Mouse (Mus musculus) intestine, embryonic 14.5 days (tissue): ENCODE results near the gene 1700003F12Rik. TPM values are rescaled to one million over a fixed set of nuclear protein-coding genes. Genes with fewer than 3 reads are reported as not detected.

Source experiments
- ATAC-seq: fragments of 200-750 bp; cut with Nextera tagmentation; replicated peaks from 2 replicates; pipeline ENCODE4 v1.8.0; 2017; ENCODE audit warnings: low read depth, moderate number of reproducible peaks, moderate TSS enrichment, moderate library complexity; ENCODE audit not compliant: low FRiP score, low TSS enrichment
- DNase-seq: peaks from one replicate; pipeline ENCODE4 v3.0.0-alpha.2; 2018; ENCODE audit warnings: low spot score
- H3K27ac ChIP-seq: fragments of 300-500 bp; sonication (generic); 2 replicates; pipeline ENCODE4 v1.5.1; 2014; ENCODE audit warnings: low read depth, mild to moderate bottlenecking, control low read depth
- H3K27me3 ChIP-seq: fragments of 300-500 bp; sonication (generic); replicated peaks from 2 replicates; pipeline ENCODE4 v1.6.1; 2014; ENCODE audit warnings: low read length, control low read depth; ENCODE audit not compliant: control insufficient read depth, insufficient read depth
- H3K36me3 ChIP-seq: fragments of 300-500 bp; sonication (generic); 2 replicates; pipeline ENCODE4 v1.6.1; 2014; ENCODE audit warnings: low read length, control low read depth; ENCODE audit not compliant: control insufficient read depth, insufficient read depth
- H3K4me1 ChIP-seq: fragments of 300-500 bp; sonication (generic); replicated peaks from 2 replicates; pipeline ENCODE4 v1.6.1; 2014; ENCODE audit warnings: low read length, control low read depth, mixed read lengths; ENCODE audit not compliant: control insufficient read depth, insufficient read depth
- H3K4me2 ChIP-seq: fragments of 300-500 bp; sonication (generic); 2 replicates; pipeline ENCODE4 v1.6.1; 2014; ENCODE audit warnings: low read length
- H3K4me3 ChIP-seq: fragments of 300-500 bp; sonication (generic); 2 replicates; pipeline ENCODE4 v1.5.1; 2014; ENCODE audit warnings: low read depth, low read length, control low read depth, mixed read lengths
- H3K9ac ChIP-seq: fragments of 300-500 bp; sonication (generic); 2 replicates; pipeline ENCODE4 v1.6.1; 2014; ENCODE audit warnings: mild to moderate bottlenecking, low read length
- H3K9me3 ChIP-seq: fragments of 300-500 bp; sonication (generic); 2 replicates; pipeline ENCODE4 v1.6.1; 2016; ENCODE audit warnings: low read length, control low read depth; ENCODE audit not compliant: control insufficient read depth
- WGBS: fragments of 180-500 bp; shearing (Covaris S2); extraction: QIAGEN DNeasy Blood & Tissue Kit; methylation state at CpG from one replicate; pipeline ENCODE4 v1.1.7; 2014; 5-methylcytosine and 5-hydroxymethylcytosine counted together
- polyA plus RNA-seq: library from polyadenylated mRNA; unstranded; fragments of >200 nt; fragmentation: Nextera tagmentation; extraction: Ambion mirVana; gene quantifications from 2 replicates; pipeline ENCODE4 v1.2.1, GENCODE M21; 2014

Gene 1700003F12Rik
- polyA plus RNA-seq, 1 experiment from 2014 or later, result 0.55 TPM

DNA sequence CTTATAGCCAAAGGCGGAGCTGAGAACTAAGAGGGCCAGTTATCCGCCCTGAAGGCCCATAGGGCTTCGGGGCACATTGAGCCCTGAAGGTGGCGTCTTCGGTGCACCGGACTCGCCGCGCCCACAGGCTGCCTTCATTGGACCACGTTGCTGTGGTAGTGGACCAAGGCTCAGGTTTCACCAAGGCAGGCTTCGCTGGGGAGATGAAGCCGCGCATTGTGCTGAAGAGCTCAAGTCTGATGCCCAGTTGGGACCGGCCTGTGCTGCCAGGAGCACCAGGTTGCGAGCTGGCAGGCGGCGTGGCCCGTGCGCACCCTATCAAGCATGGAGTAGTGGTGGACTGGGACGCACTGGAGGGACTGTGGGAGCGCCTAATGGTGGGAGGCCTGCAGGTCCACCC is 5.0 kb downstream of the 1700003F12Rik start:
- Histone ChIP-seq H3K4me1 (peaks cover 14% of the 10 kb centered on the region), H3K4me3 (no peak overlapping the region), H3K36me3 (no peaks in the 10 kb centered on the region), H3K27me3 (peaks cover 36% of the 10 kb centered on the region), H3K9ac (no peak overlapping the region), H3K27ac (no peak overlapping the region), H3K9me3 (no peaks in the 10 kb centered on the region), H3K4me2 (no peak overlapping the region)
- 25% methylated on average over 21 of the region's 21 CpGs for WGBS
- ATAC-seq (no peak), DNase-seq (no peak)

DNA sequence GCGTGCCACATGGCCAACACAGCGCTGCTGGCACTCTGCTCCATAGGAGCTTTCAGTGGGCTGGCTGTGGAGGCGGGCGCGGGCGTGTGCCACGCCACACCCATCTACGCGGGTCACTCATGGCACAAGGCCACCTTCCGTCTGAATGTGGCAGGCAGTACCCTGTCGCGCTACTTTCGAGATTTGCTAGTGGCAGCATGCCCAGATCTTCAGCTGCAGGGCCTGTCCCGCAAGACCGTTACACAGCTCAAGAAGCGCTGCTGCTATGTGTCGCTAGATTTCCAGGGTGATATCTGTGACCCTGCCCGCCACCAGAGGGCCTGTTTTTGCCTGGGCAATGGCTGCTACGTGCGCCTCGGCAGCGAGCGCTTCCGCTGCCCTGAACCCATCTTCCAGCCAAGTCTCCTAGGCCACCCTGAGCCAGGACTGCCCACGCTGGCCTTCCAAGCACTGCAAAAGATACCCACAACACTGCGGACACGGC is 5.6 kb downstream of the 1700003F12Rik start:
- Histone ChIP-seq H3K4me3 (no peak overlapping the region), H3K27ac (no peak overlapping the region), H3K27me3 (peaks cover 36% of the 10 kb centered on the region), H3K9ac (no peak overlapping the region), H3K4me2 (peak overlapping the region; percentile 32), H3K9me3 (no peaks in the 10 kb centered on the region), H3K36me3 (no peaks in the 10 kb centered on the region), H3K4me1 (peaks cover 19% of the 10 kb centered on the region)
- ATAC-seq (no peak; the same call in 1 of the 2 replicates), DNase-seq (peak; percentile 65)
- WGBS, result 27% methylated on average over 27 of the region's 27 CpGs

DNA sequence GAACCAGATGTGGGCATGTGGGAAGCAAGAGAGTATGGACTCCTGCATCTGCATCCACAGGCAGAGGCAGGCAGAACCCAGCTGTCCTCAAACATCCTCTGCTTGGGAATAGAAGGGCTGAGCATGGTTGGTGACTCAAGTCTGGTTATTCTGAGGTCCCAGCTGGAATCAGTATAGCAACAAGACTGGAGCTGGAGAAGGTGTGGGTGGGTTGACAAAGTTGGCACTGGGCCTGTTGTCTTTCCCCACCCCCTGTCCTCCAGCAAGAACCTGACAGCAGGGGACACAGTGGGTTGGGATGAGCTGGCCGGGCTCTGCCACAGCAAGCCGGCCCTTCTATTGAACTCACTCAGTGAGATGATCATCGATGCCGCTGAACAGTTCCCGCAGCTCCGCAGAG is 8.3 kb downstream of the 1700003F12Rik start:
- no peak overlapping the region for H3K9ac ChIP-seq
- no peaks in the 10 kb centered on the region for H3K9me3 ChIP-seq
- H3K27me3 ChIP-seq, result peaks cover 23% of the 10 kb centered on the region
- DNase-seq (no peak), ATAC-seq (no peak)
- no peak overlapping the region for H3K4me3 ChIP-seq
- H3K27ac ChIP-seq, result no peak overlapping the region
- no peak overlapping the region for H3K4me2 ChIP-seq
- WGBS, result 88% methylated on average over 6 of the region's 6 CpGs
- peaks cover 22% of the 10 kb centered on the region for H3K4me1 ChIP-seq
- H3K36me3 ChIP-seq, result no peaks in the 10 kb centered on the region

DNA sequence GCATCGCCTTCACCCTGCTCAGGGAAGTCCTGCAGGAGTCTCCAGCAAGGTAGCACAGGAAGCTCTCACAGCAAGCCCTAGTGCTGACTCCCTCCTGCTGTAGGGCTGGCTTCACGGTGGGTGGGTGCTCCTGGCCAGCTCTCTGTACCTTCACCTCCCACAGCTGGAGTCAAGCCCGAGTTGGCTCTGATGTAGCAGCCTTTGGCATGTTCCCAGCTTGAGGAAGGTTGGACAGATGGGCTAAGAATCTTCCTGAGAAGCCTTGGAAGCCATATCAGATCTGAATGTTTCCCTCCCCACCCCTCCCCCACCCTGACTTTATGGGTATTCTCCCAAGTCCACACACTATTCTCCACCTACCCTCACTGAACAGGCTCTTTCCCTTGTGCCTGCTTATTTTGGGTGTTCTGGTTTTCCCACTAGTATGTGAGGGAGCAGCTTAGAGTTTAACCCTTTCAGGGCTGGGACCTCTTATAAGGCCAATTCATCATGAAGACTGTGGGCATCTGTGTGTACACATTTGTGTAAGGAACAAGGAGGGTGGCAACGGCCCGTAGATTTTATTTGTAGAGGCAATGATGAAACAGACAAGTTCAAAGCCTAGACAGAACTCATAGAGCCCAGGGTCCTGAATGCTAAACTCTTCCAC is 10.4 kb downstream of the 1700003F12Rik start:
- H3K4me1 ChIP-seq, result peaks cover 17% of the 10 kb centered on the region
- DNase-seq (no peak), ATAC-seq (no peak)
- peaks cover 4% of the 10 kb centered on the region for H3K27me3 ChIP-seq
- no peaks in the 10 kb centered on the region for H3K9me3 ChIP-seq
- H3K36me3 ChIP-seq, result peaks cover 21% of the 10 kb centered on the region
- 43% methylated on average over 5 of the region's 5 CpGs for WGBS
- no peak overlapping the region for H3K9ac ChIP-seq
- H3K4me2 ChIP-seq, result no peak overlapping the region
- no peak overlapping the region for H3K4me3 ChIP-seq
- no peak overlapping the region for H3K27ac ChIP-seq

DNA sequence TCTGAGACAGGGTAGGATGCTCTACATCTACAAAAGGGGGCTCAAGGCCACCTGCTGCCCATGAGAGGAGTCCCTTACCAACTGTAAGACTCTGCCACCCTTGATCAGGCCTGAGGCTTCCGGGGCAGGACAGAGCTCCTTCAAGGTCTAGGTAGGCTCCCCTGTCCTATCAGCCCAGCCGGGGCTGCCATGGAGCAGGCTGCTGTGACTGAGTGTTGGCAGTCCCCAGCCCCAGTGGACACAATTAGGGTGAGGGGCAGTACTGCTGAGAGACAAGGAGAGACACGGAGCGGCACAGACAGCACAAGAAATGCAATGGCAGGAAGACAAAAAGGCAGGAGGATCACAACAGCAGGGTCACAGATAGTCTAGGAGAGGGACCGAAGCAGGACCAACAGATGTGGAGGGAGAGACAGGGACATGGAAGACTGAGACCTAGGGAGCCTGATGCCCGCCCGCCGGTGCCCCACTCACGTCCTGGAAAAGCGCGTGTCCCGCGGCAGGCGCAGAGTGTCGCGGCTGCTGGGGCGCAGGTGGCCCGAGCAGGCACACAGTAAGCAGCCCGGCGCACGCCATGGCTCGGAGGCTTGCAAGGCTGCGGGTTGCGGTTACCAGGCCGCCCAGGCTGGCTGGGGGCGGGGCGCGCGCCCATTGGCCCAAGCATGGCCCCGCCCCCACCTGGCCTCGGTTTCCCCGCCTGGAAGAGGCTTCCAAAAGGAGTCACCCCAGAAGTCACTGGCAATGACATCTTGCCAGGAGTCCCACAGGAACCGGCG is 11.6 kb downstream of the 1700003F12Rik start, which contains the start of gene Necab3:
Gene Necab3, minus strand, starts transcription at position 627 of the 776 bp plus-strand sequence.
- H3K4me1 ChIP-seq, result peaks cover 16% of the 10 kb centered on the region
- no peak within 1 kb of the TSS for H3K27ac ChIP-seq
- 8% methylated on average over 34 of the region's 34 CpGs for WGBS
- no peaks in the 10 kb centered on the region for H3K9me3 ChIP-seq
- H3K4me3 ChIP-seq, result peak within 1 kb of the TSS; percentile 10; the same call in 1 of the 2 replicates
- no peak; the same call in 1 of the 2 replicates for ATAC-seq
- no peak for DNase-seq
- H3K36me3 ChIP-seq, result peaks cover 29% of the 10 kb centered on the region
- H3K4me2 ChIP-seq, result peak within 1 kb of the TSS; percentile 58
- no peak within 1 kb of the TSS for H3K9ac ChIP-seq
- no peaks in the 10 kb centered on the region; the same call in 1 of the 2 replicates for H3K27me3 ChIP-seq

DNA sequence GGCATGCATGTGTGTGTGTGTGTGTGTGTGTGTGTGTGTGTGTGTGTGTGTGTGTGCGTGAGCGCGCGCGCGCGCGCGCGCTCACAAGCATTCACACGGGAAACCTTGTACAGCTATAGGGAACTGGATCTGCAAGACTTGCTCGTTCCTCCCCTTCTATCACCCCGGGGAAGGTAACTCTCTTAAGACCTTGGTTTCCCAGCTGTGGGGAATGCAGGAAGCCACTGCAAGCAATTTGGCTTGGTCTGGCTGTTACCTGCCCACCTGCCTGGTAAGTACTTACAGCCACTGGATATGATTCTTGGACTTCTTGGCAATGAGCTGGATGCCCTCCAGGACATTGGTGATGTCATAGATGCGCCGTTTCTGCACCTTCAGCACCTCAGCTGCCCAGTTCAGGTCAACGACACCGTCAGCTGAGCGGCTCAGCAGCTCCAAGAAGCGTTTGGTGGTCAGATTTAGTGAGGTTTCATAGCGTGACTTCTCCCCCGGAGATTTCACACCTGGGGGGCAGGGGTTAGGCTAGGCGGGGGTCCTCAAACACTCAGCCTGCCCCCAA is 16.8 kb downstream of the 1700003F12Rik start:
- Histone ChIP-seq H3K27ac (no peak overlapping the region), H3K9me3 (no peaks in the 10 kb centered on the region), H3K4me1 (peaks cover 16% of the 10 kb centered on the region), H3K27me3 (no peaks in the 10 kb centered on the region), H3K9ac (no peak overlapping the region), H3K36me3 (peaks cover 42% of the 10 kb centered on the region), H3K4me3 (no peak overlapping the region), H3K4me2 (no peak overlapping the region)
- ATAC-seq (no peak), DNase-seq (no peak)
- WGBS, result 90% methylated on average over 22 of the region's 22 CpGs

DNA sequence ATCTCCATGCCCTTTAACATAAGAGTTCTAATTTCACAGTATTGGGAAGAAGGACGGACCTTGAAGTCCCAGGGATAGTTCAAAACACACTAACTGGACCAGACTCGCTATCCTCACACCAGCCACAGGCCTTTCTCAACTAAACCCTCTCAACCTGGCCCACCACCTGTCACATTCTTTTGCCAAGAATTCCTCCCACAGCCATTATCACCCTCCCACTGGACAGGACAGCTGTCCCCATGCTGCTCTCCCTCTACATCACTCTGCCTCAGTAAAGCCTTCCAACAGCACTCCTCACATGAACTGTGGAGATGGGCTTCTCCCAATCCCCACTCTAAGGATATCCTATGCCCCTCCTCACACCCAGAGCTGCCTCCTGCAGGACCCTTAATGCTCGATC is 18.7 kb downstream of the 1700003F12Rik start:
- Histone ChIP-seq H3K9me3 (no peaks in the 10 kb centered on the region), H3K9ac (no peak overlapping the region), H3K27me3 (no peaks in the 10 kb centered on the region), H3K4me1 (peaks cover 13% of the 10 kb centered on the region), H3K4me2 (no peak overlapping the region), H3K36me3 (peaks cover 39% of the 10 kb centered on the region), H3K4me3 (no peak overlapping the region), H3K27ac (no peak overlapping the region)
- ATAC-seq (no peak), DNase-seq (no peak)
- WGBS, result 77% methylated on average over 3 of the region's 3 CpGs

DNA sequence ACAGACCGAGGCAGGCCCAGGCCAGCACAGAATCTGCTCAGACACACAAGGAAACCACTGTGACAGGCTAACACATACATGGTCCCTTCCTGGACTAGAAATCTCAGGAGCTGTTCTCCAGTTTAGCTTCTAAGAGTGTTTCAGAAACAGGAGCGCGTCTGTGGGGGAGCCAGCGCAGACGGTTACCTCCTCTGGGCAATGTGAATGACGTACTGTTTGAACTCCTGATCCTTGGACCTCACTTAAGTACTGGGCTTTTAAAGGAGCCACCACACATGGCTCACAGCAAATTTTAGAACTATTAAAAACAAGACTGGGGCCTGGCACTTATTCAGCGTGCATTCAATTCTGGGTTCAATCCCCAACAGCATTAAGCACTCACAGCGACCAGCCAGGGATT is 19.8 kb downstream of the 1700003F12Rik start:
- Histone ChIP-seq H3K9me3 (no peaks in the 10 kb centered on the region), H3K4me2 (no peak overlapping the region), H3K4me3 (no peak overlapping the region), H3K9ac (no peak overlapping the region), H3K27ac (no peak overlapping the region), H3K27me3 (no peaks in the 10 kb centered on the region), H3K4me1 (peaks cover 19% of the 10 kb centered on the region), H3K36me3 (peaks cover 28% of the 10 kb centered on the region)
- DNase-seq (no peak), ATAC-seq (no peak)
- 50% methylated on average over 8 of the region's 8 CpGs for WGBS
